Mouse (Mus musculus) stomach, embryonic 14.5 days (tissue): ENCODE measurements around the gene Sgms1. TPM values are rescaled to one million over a fixed set of nuclear protein-coding genes. Genes with fewer than 3 reads are reported as not detected.

Experiments used
- ATAC-seq: fragments of 200-750 bp; cut with Nextera tagmentation; 2 replicates; pipeline ENCODE4 v1.8.0; 2017; ENCODE audit warnings: low read depth, moderate TSS enrichment; ENCODE audit not compliant: insufficient number of reproducible peaks, insufficient read depth, low FRiP score
- H3K27ac ChIP-seq: fragments of 300-500 bp; sonication (generic); 2 replicates; pipeline ENCODE4 v1.5.1; 2014; ENCODE audit warnings: mild to moderate bottlenecking, low read length, moderate library complexity, mixed read lengths
- H3K27me3 ChIP-seq: fragments of 300-500 bp; sonication (generic); 2 replicates; pipeline ENCODE4 v1.6.1; 2014; ENCODE audit warnings: low read length, control low read depth, mixed read lengths; ENCODE audit not compliant: control insufficient read depth, insufficient read depth
- H3K36me3 ChIP-seq: fragments of 300-500 bp; sonication (generic); 2 replicates; pipeline ENCODE4 v1.6.1; 2014; ENCODE audit warnings: mild to moderate bottlenecking, control low read depth, low read length, moderate library complexity, mixed read lengths; ENCODE audit not compliant: control insufficient read depth, insufficient read depth
- H3K4me1 ChIP-seq: fragments of 300-500 bp; sonication (generic); 2 replicates; pipeline ENCODE4 v1.6.1; 2014; ENCODE audit warnings: low read length, control low read depth, mixed read lengths; ENCODE audit not compliant: control insufficient read depth, insufficient read depth
- H3K4me2 ChIP-seq: fragments of 300-500 bp; sonication (generic); replicated peaks from 2 replicates; pipeline ENCODE4 v1.6.1; 2014; ENCODE audit warnings: low read depth, low read length, control low read depth
- H3K4me3 ChIP-seq: fragments of 300-500 bp; sonication (generic); 2 replicates; pipeline ENCODE4 v1.5.1; 2014; ENCODE audit warnings: low read depth, low read length, control low read depth
- H3K9ac ChIP-seq: fragments of 300-500 bp; sonication (generic); replicated peaks from 2 replicates; pipeline ENCODE4 v1.6.1; 2014; ENCODE audit warnings: low read depth, mild to moderate bottlenecking, control low read depth, low read length, moderate library complexity, mixed read lengths
- H3K9me3 ChIP-seq: fragments of 300-500 bp; sonication (generic); 2 replicates; pipeline ENCODE4 v1.6.1; 2016; ENCODE audit warnings: low read depth, low read length, control low read depth; ENCODE audit not compliant: control insufficient read depth
- WGBS: fragments of 180-500 bp; shearing (Covaris S2); extraction: QIAGEN DNeasy Blood & Tissue Kit; methylation state at CpG from one replicate; pipeline ENCODE4 v1.1.7; 2014; 5-methylcytosine and 5-hydroxymethylcytosine counted together
- polyA plus RNA-seq: library from polyadenylated mRNA; unstranded; fragments of >200 nt; fragmentation: Nextera tagmentation; extraction: Ambion mirVana; gene quantifications from 2 replicates; pipeline ENCODE4 v1.2.1, GENCODE M21; 2014

The Sgms1 gene
- polyA plus RNA-seq, 1 experiment from 2014 or later = 50.9 TPM

GRCm38 (mm10) chr19:32285455-32285831, 104.1 kb downstream of the Sgms1 start:
- 72% methylated on average over 3 of the region's 3 CpGs for WGBS
- Histone ChIP-seq H3K27me3 (no peaks in the 10 kb centered on the region), H3K9ac (no peak overlapping the region), H3K36me3 (no peaks in the 10 kb centered on the region), H3K9me3 (no peaks in the 10 kb centered on the region), H3K27ac (no peak overlapping the region), H3K4me3 (no peak overlapping the region), H3K4me1 (no peaks in the 10 kb centered on the region), H3K4me2 (no peak overlapping the region)
- ATAC-seq = no peak

DNA sequence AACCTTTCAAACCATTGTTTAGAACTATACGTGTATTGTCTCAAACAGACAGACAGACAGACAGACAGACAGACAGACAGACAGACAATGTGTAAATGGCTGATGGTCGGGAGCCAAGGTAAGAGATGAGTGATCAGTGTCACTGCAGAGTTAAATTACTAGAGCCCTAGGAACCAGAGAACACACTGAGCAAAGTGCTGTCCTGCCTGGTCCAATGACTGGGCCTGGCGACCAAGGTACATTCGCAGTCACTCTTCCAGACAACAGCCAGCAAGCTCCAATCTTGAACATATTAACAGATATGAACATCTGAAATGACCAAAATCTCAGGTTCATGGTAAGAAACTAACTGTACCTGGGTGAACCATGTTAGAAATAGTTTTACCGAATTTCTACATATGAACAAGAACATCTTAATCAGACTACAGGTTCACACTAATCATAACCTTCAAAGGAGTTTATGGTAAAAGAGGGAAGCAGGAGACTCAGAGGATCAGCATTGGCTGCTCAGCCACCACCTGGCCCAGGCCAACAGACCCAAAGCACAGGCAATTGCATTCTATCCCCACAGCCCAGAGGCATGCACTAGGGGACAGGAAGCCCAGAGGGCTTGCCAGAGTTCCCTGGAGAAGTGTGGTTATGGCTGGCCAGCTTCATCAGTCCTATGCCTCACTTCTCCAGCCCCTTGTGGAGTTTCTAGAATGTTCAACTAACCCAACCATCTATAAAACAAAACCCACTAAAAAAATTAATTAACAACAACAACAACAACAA, 104.6 kb downstream of the Sgms1 start:
- Histone ChIP-seq H3K4me2 (no peak overlapping the region), H3K9ac (no peak overlapping the region), H3K27me3 (no peaks in the 10 kb centered on the region), H3K36me3 (no peaks in the 10 kb centered on the region), H3K9me3 (no peaks in the 10 kb centered on the region), H3K27ac (no peak overlapping the region), H3K4me3 (no peak overlapping the region), H3K4me1 (no peaks in the 10 kb centered on the region)
- 89% methylated on average over 5 of the region's 5 CpGs for WGBS
- no peak for ATAC-seq

DNA sequence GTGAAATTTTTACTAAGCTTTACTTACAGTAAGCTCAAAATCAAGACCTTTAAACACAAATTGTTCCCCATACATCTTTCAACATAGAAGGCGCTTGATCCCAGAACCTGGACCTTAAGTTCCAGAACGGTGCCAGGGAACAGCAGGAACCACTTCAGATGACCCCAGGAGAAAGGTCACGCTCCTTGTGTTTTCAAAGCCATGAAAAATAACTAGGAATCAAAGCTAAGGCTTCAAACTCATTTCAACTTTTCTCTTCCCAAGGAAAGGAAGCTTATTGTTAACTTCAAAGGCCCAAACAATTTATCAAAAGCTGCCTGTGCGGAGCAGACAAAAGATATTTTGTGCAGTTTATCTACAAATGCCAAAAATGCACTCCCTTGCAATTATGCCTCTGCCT, 107.6 kb downstream of the Sgms1 start:
- no peak overlapping the region for H3K9ac ChIP-seq
- no peak for ATAC-seq
- no peaks in the 10 kb centered on the region for H3K36me3 ChIP-seq
- no peaks in the 10 kb centered on the region for H3K27me3 ChIP-seq
- no peak overlapping the region for H3K4me2 ChIP-seq
- WGBS = 61% methylated on average over 4 of the region's 4 CpGs
- H3K4me3 ChIP-seq = no peak overlapping the region
- H3K9me3 ChIP-seq = no peaks in the 10 kb centered on the region
- H3K4me1 ChIP-seq = no peaks in the 10 kb centered on the region
- no peak overlapping the region for H3K27ac ChIP-seq

DNA sequence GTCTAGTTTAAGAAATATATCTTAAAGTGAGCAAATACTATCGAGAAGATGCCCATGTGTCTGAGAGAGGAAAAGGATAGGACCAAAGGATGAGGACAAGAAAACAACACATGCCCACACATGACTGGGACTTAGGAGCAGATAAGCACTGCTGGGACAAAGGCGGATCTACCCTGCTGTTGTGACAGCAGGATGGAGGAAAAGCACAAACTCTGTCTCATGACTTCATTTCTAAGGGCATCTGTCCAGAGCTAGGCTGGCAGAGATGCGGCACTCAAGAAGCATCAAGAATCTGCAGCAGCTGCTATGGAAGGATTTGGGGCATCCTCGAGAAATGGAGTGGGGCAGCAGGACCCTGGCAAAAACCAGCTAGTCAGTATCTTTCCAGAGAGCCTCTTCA, 109.1 kb downstream of the Sgms1 start:
- H3K4me3 ChIP-seq = no peak overlapping the region
- 76% methylated on average over 4 of the region's 4 CpGs for WGBS

DNA sequence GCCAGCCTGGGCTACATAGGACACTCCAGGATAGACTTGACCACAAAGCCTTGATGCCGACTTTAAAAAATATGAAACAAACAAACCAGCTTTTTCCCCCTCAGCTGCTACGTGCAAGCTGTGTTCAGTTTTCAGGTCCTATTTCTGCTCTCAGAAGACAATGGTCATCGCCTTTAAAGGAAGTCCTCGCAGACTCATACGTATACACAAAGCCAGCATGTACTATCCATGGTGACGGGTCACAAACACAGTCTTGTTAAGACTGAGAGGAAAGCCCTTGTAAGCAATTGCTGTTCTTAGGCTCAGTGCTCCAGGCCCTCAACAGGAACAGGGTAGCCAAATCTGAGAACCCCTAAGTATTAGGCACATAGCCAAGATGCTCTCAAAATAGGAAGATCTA, 110.1 kb downstream of the Sgms1 start:
- WGBS = 90% methylated on average over 6 of the region's 6 CpGs
- no peak overlapping the region for H3K4me3 ChIP-seq
- 0 out of 2 replicates have a peak, but pooled peaks cover 2% of the 10 kb centered on the region for H3K4me1 ChIP-seq
- H3K27ac ChIP-seq = no peak overlapping the region
- no peaks in the 10 kb centered on the region for H3K27me3 ChIP-seq
- no peaks in the 10 kb centered on the region for H3K36me3 ChIP-seq
- H3K9ac ChIP-seq = no peak overlapping the region
- no peak overlapping the region for H3K4me2 ChIP-seq
- no peaks in the 10 kb centered on the region for H3K9me3 ChIP-seq
- ATAC-seq = no peak

More for the DNA sequence above, 109.1 kb downstream of the Sgms1 start:
- Histone ChIP-seq H3K9me3 (no peaks in the 10 kb centered on the region), H3K4me1 (0 out of 2 replicates have a peak, but pooled peaks cover 2% of the 10 kb centered on the region), H3K36me3 (no peaks in the 10 kb centered on the region), H3K27me3 (no peaks in the 10 kb centered on the region), H3K9ac (no peak overlapping the region), H3K4me2 (no peak overlapping the region), H3K27ac (no peak overlapping the region)
- no peak for ATAC-seq

DNA sequence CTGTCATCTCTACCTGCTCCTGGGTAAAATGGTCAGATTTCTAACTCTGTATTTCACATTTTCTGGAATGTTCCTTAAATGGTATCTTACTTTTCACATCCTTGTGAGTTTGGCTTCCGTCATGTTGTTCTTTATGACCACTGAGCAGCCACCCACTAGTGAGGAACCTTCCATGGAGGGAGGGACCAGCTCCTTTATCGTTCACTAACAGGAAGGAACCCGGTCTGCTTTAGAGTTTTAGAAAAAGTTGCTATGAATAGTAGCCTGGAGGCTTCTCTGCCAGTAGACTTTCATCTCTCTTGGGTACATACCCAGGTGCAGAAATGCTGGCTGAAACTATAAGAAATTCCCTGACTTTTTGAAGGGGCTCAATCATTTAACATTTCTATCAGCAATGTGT, 111.6 kb downstream of the Sgms1 start:
- no peaks in the 10 kb centered on the region for H3K9me3 ChIP-seq
- no peak overlapping the region for H3K4me3 ChIP-seq
- 87% methylated on average over 3 of the region's 3 CpGs for WGBS
- H3K36me3 ChIP-seq = no peaks in the 10 kb centered on the region
- 0 out of 2 replicates have a peak, but pooled peaks cover 2% of the 10 kb centered on the region for H3K4me1 ChIP-seq
- H3K27me3 ChIP-seq = no peaks in the 10 kb centered on the region
- no peak for ATAC-seq
- H3K27ac ChIP-seq = no peak overlapping the region
- H3K9ac ChIP-seq = no peak overlapping the region
- no peak overlapping the region for H3K4me2 ChIP-seq

- no peak overlapping the region for H3K4me2 ChIP-seq
- no peak for ATAC-seq
- 83% methylated on average over 2 of the region's 2 CpGs for WGBS
Observed at GRCm38 (mm10) chr19:32277287-32277686, 112.2 kb downstream of the Sgms1 start.

GRCm38 (mm10) chr19:32276817-32277216, 112.7 kb downstream of the Sgms1 start:
- Histone ChIP-seq H3K4me1 (peaks cover 2% of the 10 kb centered on the region; the same call in 1 of the 2 replicates), H3K9ac (no peak overlapping the region), H3K27ac (no peak overlapping the region), H3K27me3 (no peaks in the 10 kb centered on the region), H3K9me3 (no peaks in the 10 kb centered on the region), H3K4me3 (no peak overlapping the region), H3K4me2 (no peak overlapping the region), H3K36me3 (no peaks in the 10 kb centered on the region)
- peak; percentile 69; the same call in 1 of the 2 replicates for ATAC-seq
- 84% methylated on average over 8 of the region's 8 CpGs for WGBS

More at GRCm38 (mm10) chr19:32277287-32277686, 112.2 kb downstream of the Sgms1 start:
- no peak overlapping the region for H3K27ac ChIP-seq
- H3K9ac ChIP-seq = no peak overlapping the region
- H3K4me1 ChIP-seq = peaks cover 2% of the 10 kb centered on the region; the same call in 1 of the 2 replicates
- no peaks in the 10 kb centered on the region for H3K9me3 ChIP-seq
- H3K4me3 ChIP-seq = no peak overlapping the region
- no peaks in the 10 kb centered on the region for H3K27me3 ChIP-seq
- no peaks in the 10 kb centered on the region for H3K36me3 ChIP-seq
